Mouse (Mus musculus) spleen, adult 2 months (tissue): ENCODE measurements around the gene Pls1.

Source experiments
- CTCF ChIP-seq: fragments of 200-500 bp; IDR thresholded peaks from 2 replicates; pipeline ENCODE4 v1.5.1; 2011; ENCODE audit warnings: mild to moderate bottlenecking, inconsistent platforms; ENCODE audit not compliant: insufficient read depth, insufficient read length, insufficient replicate concordance; ENCODE audit errors: extremely low read depth
- POLR2A ChIP-seq: fragments of 200-500 bp; IDR thresholded peaks from 2 replicates; pipeline ENCODE4 v1.6.1; 2011; ENCODE audit warnings: low read depth, low read length, inconsistent platforms

DNA sequence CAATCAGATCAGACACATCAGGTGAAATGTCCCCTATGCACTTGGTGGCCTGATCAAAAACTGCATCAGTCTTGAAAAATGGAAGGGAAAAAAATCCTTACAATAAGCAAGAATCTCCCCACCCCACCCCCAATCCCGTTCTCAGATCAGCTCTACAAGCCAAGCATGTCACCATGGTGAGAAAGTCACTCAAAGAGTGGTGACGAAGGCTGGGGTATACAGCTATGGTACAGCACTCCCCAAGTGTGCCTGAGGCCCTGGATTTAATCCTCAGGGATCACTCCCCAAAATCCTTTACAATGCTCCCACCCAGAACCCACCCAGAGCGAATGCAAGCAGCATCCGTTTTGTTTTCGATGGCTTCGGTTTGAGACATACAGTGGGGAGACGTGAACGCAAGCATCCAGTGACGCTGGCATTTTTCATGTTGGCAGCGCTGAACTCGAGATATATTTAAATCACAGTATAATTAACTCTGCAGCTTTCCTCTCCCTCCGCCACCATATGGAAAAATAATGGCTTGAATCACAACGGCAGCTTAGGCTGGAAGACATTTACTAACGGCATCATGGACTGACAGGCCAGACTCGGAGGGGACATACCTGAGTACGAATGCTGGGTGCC, 60.1 kb downstream of the Pls1 start:
- no peak for TF ChIP-seq POLR2A
- TF ChIP-seq CTCF, result no peak
